Mouse (Mus musculus) frontal cortex, postnatal 25 days (tissue): Measurements from ENCODE around the gene Adgrl4.

Source experiments
- DNase-seq, 2 experiments: peaks; one replicate each; pipeline ENCODE4 v3.0.0; 2022; ENCODE audit warnings: low spot score in 2 of 2

Gene Adgrl4

GRCm38 (mm10) chr3:151488853-151489252 is 51.2 kb downstream of the Adgrl4 start:
- no peak for DNase-seq

GRCm38 (mm10) chr3:151505606-151506005 is 67.9 kb downstream of the Adgrl4 start:
- DNase-seq, result no peak

GRCm38 (mm10) chr3:151511184-151511583 is 73.5 kb downstream of the Adgrl4 start:
- no peak for DNase-seq

- DNase-seq, result no peak
Observed at GRCm38 (mm10) chr3:151547182-151547581, 109.5 kb downstream of the Adgrl4 start.

GRCm38 (mm10) chr3:151551002-151551401 is 113.3 kb downstream of the Adgrl4 start:
- no peak for DNase-seq

- DNase-seq, result no peak
Observed at GRCm38 (mm10) chr3:151556635-151557034, 118.9 kb downstream of the Adgrl4 start.

GRCm38 (mm10) chr3:151557125-151557524 is 119.4 kb downstream of the Adgrl4 start:
- no peak for DNase-seq

GRCm38 (mm10) chr3:151557607-151558006 is 119.9 kb downstream of the Adgrl4 start:
- no peak for DNase-seq

- no peak for DNase-seq
Observed at GRCm38 (mm10) chr3:151558374-151558773, 120.7 kb downstream of the Adgrl4 start.

- no peak for DNase-seq
Observed at GRCm38 (mm10) chr3:151565664-151566621, 128.3 kb downstream of the Adgrl4 start.

- DNase-seq, result no peak
Observed at GRCm38 (mm10) chr3:151566629-151567028, 128.9 kb downstream of the Adgrl4 start.

- DNase-seq, result no peak
Observed at GRCm38 (mm10) chr3:151567541-151567940, 129.9 kb downstream of the Adgrl4 start.

GRCm38 (mm10) chr3:151572089-151572488 is 134.4 kb downstream of the Adgrl4 start:
- no peak for DNase-seq

GRCm38 (mm10) chr3:151575292-151575691 is 137.6 kb downstream of the Adgrl4 start:
- DNase-seq, result no peak

GRCm38 (mm10) chr3:151576155-151576554 is 138.5 kb downstream of the Adgrl4 start:
- no peak for DNase-seq

- no peak for DNase-seq
Observed at GRCm38 (mm10) chr3:151591904-151592303, 154.2 kb downstream of the Adgrl4 start.
